Mouse (Mus musculus): ENCODE measurements around the gene Acp2. TPM values are rescaled to one million over a fixed set of nuclear protein-coding genes. Genes with fewer than 3 reads are reported as not detected.

The Acp2 gene
- polyA plus RNA-seq, 1 experiment from 2014 or later, result 38.6 TPM

DNA sequence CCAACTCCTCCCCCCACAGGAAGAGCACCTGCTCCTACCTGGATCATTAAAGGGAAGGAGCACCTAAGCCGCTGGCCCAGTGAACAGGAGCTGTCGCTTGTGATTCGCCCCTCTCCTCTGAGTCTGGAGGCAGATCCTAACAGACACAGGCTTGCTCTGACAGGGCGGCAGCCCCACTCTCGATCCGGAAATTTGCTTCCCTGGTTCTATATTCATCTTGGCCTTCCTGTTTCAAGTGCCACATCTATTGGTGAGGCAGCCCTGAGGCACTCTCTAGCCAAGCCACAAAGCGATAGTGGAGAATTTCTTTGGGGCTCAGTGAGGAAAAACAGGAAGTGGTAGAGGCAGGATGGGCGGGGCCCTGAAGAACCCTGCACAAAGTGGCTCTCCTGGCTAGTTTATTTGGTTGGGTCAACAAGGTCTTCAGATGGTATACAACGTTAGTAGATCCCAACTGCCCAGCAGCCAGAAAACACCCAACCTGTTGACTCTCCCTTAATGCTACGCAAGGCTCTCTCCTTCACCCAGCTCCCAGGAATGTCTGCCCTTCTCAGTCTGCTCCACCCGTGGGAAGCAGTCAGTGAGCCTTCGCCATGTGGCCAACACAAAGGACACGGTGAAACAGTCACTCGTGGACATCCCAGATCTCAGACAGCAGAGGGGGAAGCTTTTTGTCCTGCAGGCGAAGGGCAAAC, 18.8 kb upstream of the Acp2 start, which contains the start of gene Madd:
Madd (minus strand) TSS at position 127 of the 695 bp plus-strand sequence.
- Histone ChIP-seq H3K27ac (ENCODE audit: low read depth, low read length) (peak within 1 kb of the TSS; percentile 80), H3K4me2 (replicated peaks; ENCODE audit: low read depth, low read length) (peak within 1 kb of the TSS; percentile 82), H3K27me3 (ENCODE audit: control insufficient read depth, insufficient read depth, low read length) (no peaks in the 10 kb centered on the region), H3K4me1 (replicated peaks; ENCODE audit: control insufficient read depth, insufficient read depth, low read length) (no peaks in the 10 kb centered on the region), H3K9me3 (ENCODE audit: control insufficient read depth, low read length) (no peaks in the 10 kb centered on the region), H3K9ac (ENCODE audit: low read depth, low read length) (peak within 1 kb of the TSS; percentile 64), H3K36me3 (ENCODE audit: control insufficient read depth, insufficient read depth, low read length) (no peaks in the 10 kb centered on the region), H3K4me3 (ENCODE audit: low read depth, low read length) (peak within 1 kb of the TSS; percentile 94)
- ATAC-seq (ENCODE audit: low FRiP score) (peak; percentile 2; the same call in 1 of the 2 replicates), DNase-seq (ENCODE audit: low spot score) (no peak)
- WGBS, result 68% methylated on average over 15 of the region's 15 CpGs

DNA sequence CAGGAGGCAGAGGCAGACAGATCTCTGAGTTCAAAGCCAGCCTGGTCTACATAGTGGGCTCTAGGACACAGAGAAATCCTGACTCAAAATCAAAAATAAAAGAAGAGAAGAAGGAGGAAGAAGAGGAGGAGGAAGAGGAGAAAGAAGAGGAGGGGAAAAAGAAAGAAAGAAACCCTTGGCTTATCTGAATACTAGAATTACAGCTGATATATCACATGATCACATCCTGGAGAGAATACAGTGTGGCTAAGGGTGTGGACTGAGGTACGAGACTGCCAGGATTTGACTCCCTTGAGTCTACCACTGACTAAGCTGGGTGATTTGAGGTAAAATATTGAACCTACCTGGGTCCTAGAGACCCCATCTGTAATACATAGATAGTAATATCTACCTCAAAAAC, 16.5 kb upstream of the Acp2 start:
- DNase-seq (ENCODE audit: low spot score) (no peak), ATAC-seq (ENCODE audit: low FRiP score) (no peak)
- Histone ChIP-seq H3K27ac (ENCODE audit: low read depth, low read length) (no peak overlapping the region), H3K27me3 (ENCODE audit: control insufficient read depth, insufficient read depth, low read length) (no peaks in the 10 kb centered on the region), H3K4me3 (ENCODE audit: low read depth, low read length) (no peak overlapping the region), H3K36me3 (ENCODE audit: control insufficient read depth, insufficient read depth, low read length) (no peaks in the 10 kb centered on the region), H3K9ac (ENCODE audit: low read depth, low read length) (no peak overlapping the region), H3K4me2 (replicated peaks; ENCODE audit: low read depth, low read length) (no peak overlapping the region), H3K4me1 (replicated peaks; ENCODE audit: control insufficient read depth, insufficient read depth, low read length) (no peaks in the 10 kb centered on the region), H3K9me3 (ENCODE audit: control insufficient read depth, low read length) (no peaks in the 10 kb centered on the region)
- WGBS, result 93% methylated on average over 1 of the region's 1 CpGs

DNA sequence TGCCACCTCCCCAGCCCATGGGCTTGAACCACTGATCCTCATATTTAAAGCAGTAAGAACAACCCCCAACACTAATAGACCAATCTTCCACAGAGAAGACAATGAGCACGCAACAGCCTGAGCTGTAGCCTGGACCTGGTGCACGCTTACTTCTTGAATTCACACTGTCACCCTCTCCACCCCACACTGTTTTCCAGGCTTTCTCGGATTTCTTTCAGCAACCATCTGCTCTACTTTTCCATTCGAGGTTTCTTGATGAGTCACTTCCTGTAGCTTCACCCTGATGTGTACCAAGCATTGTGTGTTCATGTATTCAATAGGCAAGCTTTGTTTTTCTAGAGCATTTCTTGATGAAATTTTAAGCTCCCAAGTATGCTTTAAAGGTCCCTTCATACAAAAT, 15.3 kb upstream of the Acp2 start:
- ATAC-seq (ENCODE audit: low FRiP score) (no peak), DNase-seq (ENCODE audit: low spot score) (no peak)
- H3K9me3 ChIP-seq (ENCODE audit: control insufficient read depth, low read length), result no peaks in the 10 kb centered on the region
- H3K4me1 ChIP-seq (replicated peaks; ENCODE audit: control insufficient read depth, insufficient read depth, low read length), result no peaks in the 10 kb centered on the region
- 76% methylated on average over 4 of the region's 4 CpGs for WGBS
- no peak overlapping the region for H3K4me3 ChIP-seq (ENCODE audit: low read depth, low read length)
- H3K27me3 ChIP-seq (ENCODE audit: control insufficient read depth, insufficient read depth, low read length), result no peaks in the 10 kb centered on the region
- no peak overlapping the region for H3K27ac ChIP-seq (ENCODE audit: low read depth, low read length)
- no peak overlapping the region for H3K4me2 ChIP-seq (replicated peaks; ENCODE audit: low read depth, low read length)
- H3K36me3 ChIP-seq (ENCODE audit: control insufficient read depth, insufficient read depth, low read length), result no peaks in the 10 kb centered on the region
- H3K9ac ChIP-seq (ENCODE audit: low read depth, low read length), result no peak overlapping the region

GRCm38 (mm10) chr2:91190501-91190900, 12.2 kb upstream of the Acp2 start:
- Histone ChIP-seq H3K9ac (ENCODE audit: low read depth, low read length) (no peak overlapping the region), H3K27ac (ENCODE audit: low read depth, low read length) (no peak overlapping the region), H3K4me3 (ENCODE audit: low read depth, low read length) (no peak overlapping the region), H3K4me2 (replicated peaks; ENCODE audit: low read depth, low read length) (no peak overlapping the region), H3K27me3 (ENCODE audit: control insufficient read depth, insufficient read depth, low read length) (no peaks in the 10 kb centered on the region), H3K4me1 (replicated peaks; ENCODE audit: control insufficient read depth, insufficient read depth, low read length) (0 out of 2 replicates have a peak, but pooled peaks cover 5% of the 10 kb centered on the region), H3K36me3 (ENCODE audit: control insufficient read depth, insufficient read depth, low read length) (no peaks in the 10 kb centered on the region), H3K9me3 (ENCODE audit: control insufficient read depth, low read length) (no peaks in the 10 kb centered on the region)
- ATAC-seq (ENCODE audit: low FRiP score) (no peak), DNase-seq (ENCODE audit: low spot score) (no peak)
- WGBS, result 87% methylated on average over 16 of the region's 16 CpGs

DNA sequence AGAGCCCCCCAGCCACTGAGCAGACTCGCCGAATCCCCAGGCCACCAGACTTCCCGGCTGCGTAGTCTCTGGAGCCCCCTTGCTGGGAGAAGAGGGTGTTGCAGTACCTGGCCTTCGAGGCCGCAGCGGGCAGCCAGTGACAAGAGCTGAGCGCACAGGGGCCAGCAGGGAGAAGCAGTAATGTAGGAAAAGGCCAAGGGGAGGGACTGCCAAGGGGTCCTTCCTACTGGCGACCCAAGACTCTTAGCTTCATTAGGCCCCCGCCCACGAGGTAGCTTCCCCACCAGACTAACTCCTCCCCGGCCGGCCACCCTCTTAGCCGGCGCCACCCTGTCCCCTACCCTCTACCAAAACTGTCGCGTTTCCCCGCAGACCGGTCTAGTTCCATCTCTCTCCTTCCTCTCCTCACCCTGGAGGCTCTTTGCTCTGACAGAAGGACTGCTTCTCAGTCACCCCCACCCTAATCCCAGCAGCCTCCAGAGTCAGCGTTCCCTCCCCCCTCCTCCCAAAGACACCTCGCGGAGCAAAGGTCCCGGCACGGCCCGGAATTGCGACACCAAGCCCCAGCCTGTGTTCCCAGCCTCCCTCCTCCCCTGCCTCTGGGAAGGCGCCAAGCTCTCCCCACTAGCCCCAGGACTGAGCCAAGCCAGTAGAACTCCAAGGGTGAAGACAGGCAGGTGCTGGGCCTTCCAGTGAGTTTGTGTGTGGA, 7.9 kb upstream of the Acp2 start:
- Histone ChIP-seq H3K4me1 (replicated peaks; ENCODE audit: control insufficient read depth, insufficient read depth, low read length) (0 out of 2 replicates have a peak, but pooled peaks cover 5% of the 10 kb centered on the region), H3K4me2 (replicated peaks; ENCODE audit: low read depth, low read length) (peak overlapping the region; percentile 40), H3K36me3 (ENCODE audit: control insufficient read depth, insufficient read depth, low read length) (no peaks in the 10 kb centered on the region), H3K9me3 (ENCODE audit: control insufficient read depth, low read length) (no peaks in the 10 kb centered on the region), H3K27ac (ENCODE audit: low read depth, low read length) (no peak overlapping the region), H3K9ac (ENCODE audit: low read depth, low read length) (peak overlapping the region; percentile 55), H3K27me3 (ENCODE audit: control insufficient read depth, insufficient read depth, low read length) (no peaks in the 10 kb centered on the region), H3K4me3 (ENCODE audit: low read depth, low read length) (peak overlapping the region; percentile 19)
- DNase-seq (ENCODE audit: low spot score), result peak; percentile 73
- peak; percentile 84 for ATAC-seq (ENCODE audit: low FRiP score)
- under 1% methylated on average over 27 of the region's 27 CpGs for WGBS

GRCm38 (mm10) chr2:91196577-91197001, 6.1 kb upstream of the Acp2 start:
- H3K4me1 ChIP-seq (replicated peaks; ENCODE audit: control insufficient read depth, insufficient read depth, low read length), result 0 out of 2 replicates have a peak, but pooled peaks cover 5% of the 10 kb centered on the region

DNA sequence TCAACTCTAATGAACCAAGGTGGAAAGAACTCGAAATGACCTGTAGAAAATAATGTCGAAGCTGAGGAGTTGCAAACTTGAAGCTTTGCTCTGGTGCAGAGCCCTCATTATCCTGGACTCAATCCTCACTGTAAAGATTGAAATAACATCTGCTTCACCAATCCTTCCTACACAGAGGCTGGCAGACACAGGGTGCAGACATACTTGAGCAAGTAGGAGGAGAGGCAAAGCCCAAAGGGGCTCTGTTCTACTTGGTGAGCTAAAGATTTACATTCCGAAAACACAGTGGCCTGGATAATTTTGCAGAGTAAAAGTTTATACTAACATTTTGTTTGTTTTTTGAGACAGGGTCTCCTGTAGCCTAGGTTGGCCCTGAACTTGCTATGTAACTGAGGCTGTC, 3.8 kb upstream of the Acp2 start:
- DNase-seq (ENCODE audit: low spot score) (no peak), ATAC-seq (ENCODE audit: low FRiP score) (no peak)
- Histone ChIP-seq H3K36me3 (ENCODE audit: control insufficient read depth, insufficient read depth, low read length) (no peaks in the 10 kb centered on the region), H3K27ac (ENCODE audit: low read depth, low read length) (no peak overlapping the region), H3K4me3 (ENCODE audit: low read depth, low read length) (no peak overlapping the region), H3K4me2 (replicated peaks; ENCODE audit: low read depth, low read length) (no peak overlapping the region), H3K27me3 (ENCODE audit: control insufficient read depth, insufficient read depth, low read length) (no peaks in the 10 kb centered on the region), H3K4me1 (replicated peaks; ENCODE audit: control insufficient read depth, insufficient read depth, low read length) (peaks cover 5% of the 10 kb centered on the region; the same call in 1 of the 2 replicates), H3K9ac (ENCODE audit: low read depth, low read length) (no peak overlapping the region), H3K9me3 (ENCODE audit: control insufficient read depth, low read length) (no peaks in the 10 kb centered on the region)
- 91% methylated on average over 3 of the region's 3 CpGs for WGBS

More at GRCm38 (mm10) chr2:91196577-91197001, 6.1 kb upstream of the Acp2 start:
- H3K4me3 ChIP-seq (ENCODE audit: low read depth, low read length), result no peak overlapping the region
- 67% methylated on average over 3 of the region's 3 CpGs for WGBS
- DNase-seq (ENCODE audit: low spot score) (no peak), ATAC-seq (ENCODE audit: low FRiP score) (no peak)
- no peak overlapping the region for H3K27ac ChIP-seq (ENCODE audit: low read depth, low read length)
- H3K36me3 ChIP-seq (ENCODE audit: control insufficient read depth, insufficient read depth, low read length), result no peaks in the 10 kb centered on the region
- H3K27me3 ChIP-seq (ENCODE audit: control insufficient read depth, insufficient read depth, low read length), result no peaks in the 10 kb centered on the region
- no peak overlapping the region for H3K9ac ChIP-seq (ENCODE audit: low read depth, low read length)
- no peaks in the 10 kb centered on the region for H3K9me3 ChIP-seq (ENCODE audit: control insufficient read depth, low read length)
- no peak overlapping the region for H3K4me2 ChIP-seq (replicated peaks; ENCODE audit: low read depth, low read length)

DNA sequence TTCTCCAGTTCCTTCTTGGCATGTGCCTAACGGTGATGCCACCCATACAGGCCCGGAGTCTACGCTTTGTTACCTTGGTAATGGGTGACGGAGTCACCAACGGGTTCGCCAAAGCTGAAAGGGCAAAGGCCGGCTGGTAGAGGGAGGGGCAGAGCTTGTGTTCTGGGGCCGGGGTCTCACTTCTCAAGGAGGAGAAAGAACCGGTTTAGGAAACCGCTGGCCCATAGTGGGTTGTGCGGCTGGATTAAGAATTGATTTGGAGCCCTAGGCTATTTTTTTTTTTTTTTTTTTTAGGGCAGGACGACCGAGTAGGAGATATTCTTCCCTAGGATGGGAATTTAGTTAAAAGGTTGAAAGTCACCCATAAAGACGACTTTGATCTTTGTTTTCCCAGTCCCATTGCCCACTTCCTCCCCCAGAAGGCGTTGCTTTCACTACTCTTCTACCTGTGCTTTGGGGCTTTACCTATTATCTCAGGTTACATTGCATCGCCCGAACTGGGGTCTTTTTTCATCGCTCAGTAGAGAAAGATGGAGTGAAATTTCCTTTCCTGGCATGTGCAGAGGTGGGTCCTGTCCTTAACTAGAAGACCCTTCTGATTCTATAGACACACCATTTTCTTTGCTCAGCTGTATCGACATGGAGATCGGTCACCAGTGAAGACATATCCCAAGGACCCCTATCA, 429 bp downstream of the Acp2 start:
- ATAC-seq (ENCODE audit: low FRiP score), result no peak; the same call in 1 of the 2 replicates
- H3K36me3 ChIP-seq (ENCODE audit: control insufficient read depth, insufficient read depth, low read length), result peaks cover 11% of the 10 kb centered on the region
- no peak for DNase-seq (ENCODE audit: low spot score)
- H3K4me3 ChIP-seq (ENCODE audit: low read depth, low read length), result peak overlapping the region; percentile 79
- WGBS, result 11% methylated on average over 20 of the region's 20 CpGs
- no peaks in the 10 kb centered on the region for H3K27me3 ChIP-seq (ENCODE audit: control insufficient read depth, insufficient read depth, low read length)
- H3K9me3 ChIP-seq (ENCODE audit: control insufficient read depth, low read length), result no peaks in the 10 kb centered on the region
- peak overlapping the region; percentile 87 for H3K27ac ChIP-seq (ENCODE audit: low read depth, low read length)
- peak overlapping the region; percentile 60 for H3K4me2 ChIP-seq (replicated peaks; ENCODE audit: low read depth, low read length)
- H3K4me1 ChIP-seq (replicated peaks; ENCODE audit: control insufficient read depth, insufficient read depth, low read length), result no peaks in the 10 kb centered on the region; the same call in 1 of the 2 replicates
- peak overlapping the region; percentile 89 for H3K9ac ChIP-seq (ENCODE audit: low read depth, low read length)

Measured in hindbrain, embryonic 11.5 days (tissue).